Mouse (Mus musculus): Measurements from ENCODE around the gene Olfr1199.

Olfr1199 gene

GRCm38 (mm10) chr2:88760369-88760768 is at the start of gene Olfr1199:
TSS of gene Olfr1199 (minus strand) at chr2:88760469.
- no peak for DNase-seq (ENCODE audit: low read depth)

- DNase-seq (ENCODE audit: low read depth) = no peak
Observed at GRCm38 (mm10) chr2:88792736-88793135, 32.5 kb upstream of the Olfr1199 start, which contains the start of gene Olfr1201. TSS of gene Olfr1201 (plus strand) at chr2:88793036.

GRCm38 (mm10) chr2:88770388-88770787 is 10.1 kb upstream of the Olfr1199 start, which contains the start of gene Olfr1200:
TSS of gene Olfr1200 (minus strand) at chr2:88770488.
- DNase-seq (ENCODE audit: low read depth) = no peak

- no peak for DNase-seq (ENCODE audit: low read depth)
Observed at GRCm38 (mm10) chr2:88751270-88751669, 9.0 kb downstream of the Olfr1199 start, which contains the start of gene Olfr1198. TSS of gene Olfr1198 (minus strand) at chr2:88751370.

GRCm38 (mm10) chr2:88743379-88743778 is 16.9 kb downstream of the Olfr1199 start:
- no peak for DNase-seq (ENCODE audit: low read depth)

GRCm38 (mm10) chr2:88732266-88732665 is 28.0 kb downstream of the Olfr1199 start, which contains the start of gene Olfr1197:
TSS of gene Olfr1197 (minus strand) at chr2:88732366.
- DNase-seq (ENCODE audit: low read depth) = no peak

- DNase-seq (ENCODE audit: low read depth) = no peak
Observed at GRCm38 (mm10) chr2:88704497-88704896, 55.8 kb downstream of the Olfr1199 start, which contains the start of gene Olfr1196. TSS of gene Olfr1196 (minus strand) at chr2:88704597.

Measured in induced T-regulatory cell, adult 2 months (primary cell).